Mouse (Mus musculus) B cell, adult 2 months (primary cell): Measurements from ENCODE around the gene Gm20604.

Experiments used
- DNase-seq, 2 experiments: peaks; one replicate each; pipeline ENCODE4 v3.0.0; 2022

Gene Gm20604

GRCm38 (mm10) chr12:102705216-102705871 lies 53.1 kb downstream of the Gm20604 start:
- DNase-seq, result peak; percentile 95 to 96

- peak; percentile 51 to 58 for DNase-seq
Measured at GRCm38 (mm10) chr12:102704457-102705198, 53.8 kb downstream of the Gm20604 start, which contains the start of gene Itpk1. TSS of gene Itpk1 (minus strand) at chr12:102704930.

GRCm38 (mm10) chr12:102703921-102704408 lies 54.5 kb downstream of the Gm20604 start:
- peak; percentile 26 to 35 for DNase-seq

- DNase-seq, result peak in 1 of 2 experiments; percentile 22
Measured at GRCm38 (mm10) chr12:102703441-102703840, 55.0 kb downstream of the Gm20604 start.

- no peak for DNase-seq
Measured at GRCm38 (mm10) chr12:102703111-102703412, 55.4 kb downstream of the Gm20604 start.

GRCm38 (mm10) chr12:102702356-102703110 lies 55.9 kb downstream of the Gm20604 start:
- DNase-seq, result peak; percentile 90 to 94

GRCm38 (mm10) chr12:102701691-102702207 lies 56.7 kb downstream of the Gm20604 start:
- DNase-seq, result no peak

- DNase-seq, result no peak
Measured at GRCm38 (mm10) chr12:102700453-102700852, 58.0 kb downstream of the Gm20604 start.

GRCm38 (mm10) chr12:102699156-102699555 lies 59.3 kb downstream of the Gm20604 start:
- no peak for DNase-seq

- no peak for DNase-seq
Measured at GRCm38 (mm10) chr12:102698089-102698684, 60.3 kb downstream of the Gm20604 start.

GRCm38 (mm10) chr12:102697381-102697780 lies 61.1 kb downstream of the Gm20604 start:
- DNase-seq, result no peak

GRCm38 (mm10) chr12:102696635-102697354 lies 61.7 kb downstream of the Gm20604 start:
- DNase-seq, result no peak

- no peak for DNase-seq
Measured at GRCm38 (mm10) chr12:102695369-102696239, 62.9 kb downstream of the Gm20604 start.

- no peak for DNase-seq
Measured at GRCm38 (mm10) chr12:102691761-102692160, 66.7 kb downstream of the Gm20604 start.
